Mouse (Mus musculus) testis, postnatal 10 days (tissue): ENCODE results near the gene Gm3139.
"Not testable (repeated sequence)": the region's sequence is repeated elsewhere in the genome, so short reads cannot be mapped to it uniquely, and the experiment has no call there.

Experiments used
- DNase-seq: peaks from one replicate; pipeline ENCODE4 v3.0.0; 2021; ENCODE audit warnings: low spot score

Gm3139 gene

GRCm38 (mm10) chr5:94525987-94526386 lies at the start of gene Gm3139:
TSS of gene Gm3139 (plus strand) at chr5:94526287.
- DNase-seq: not testable (repeated sequence)
